Mouse (Mus musculus) G1E (cell line): Measurements from ENCODE around the gene Gm9.

Experiments
- CTCF ChIP-seq: IDR thresholded peaks from 2 replicates; pipeline ENCODE4 v1.5.1; 2012; ENCODE audit warnings: low read depth, low read length, inconsistent platforms, mixed read lengths
- POLR2AphosphoS5 ChIP-seq: IDR thresholded peaks from 2 replicates; pipeline ENCODE4 v1.6.1; 2012; ENCODE audit warnings: low read depth, low read length, inconsistent platforms; ENCODE audit not compliant: insufficient replicate concordance
- TAL1 ChIP-seq: conservative IDR thresholded peaks from 2 replicates; pipeline ENCODE4 v1.6.1; 2012; ENCODE audit warnings: low read depth, low read length, inconsistent platforms, mixed read lengths

DNA sequence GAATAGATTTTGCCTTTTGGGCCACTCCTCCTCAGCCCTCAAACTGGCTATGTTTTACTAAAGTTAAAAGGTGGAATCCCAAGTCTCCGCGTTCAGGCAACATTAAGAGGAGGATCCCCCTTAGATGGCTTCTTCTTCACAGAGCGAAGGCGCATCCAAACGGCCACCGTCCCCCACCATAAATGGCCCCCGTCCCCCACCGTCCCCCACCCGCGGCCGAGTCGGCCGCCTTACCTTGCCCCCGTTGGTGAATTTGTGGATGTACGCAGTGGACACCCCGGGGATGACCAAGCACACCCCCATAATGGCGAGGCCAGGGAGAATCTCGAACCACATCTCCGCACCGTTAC lies 20.1 kb downstream of the Gm9 start:
- TF ChIP-seq CTCF = no peak
- no peak for TF ChIP-seq POLR2AphosphoS5
- TF ChIP-seq TAL1 = no peak
